Mouse (Mus musculus) heart, postnatal 36 days (tissue): ENCODE data around the gene Flvcr1. TPM values are rescaled to one million over a fixed set of nuclear protein-coding genes. Genes with fewer than 3 reads are reported as not detected.

Source experiments
- DNase-seq, 2 experiments: peaks; one replicate each; pipeline ENCODE4 v3.0.0; 2021 to 2022
- intact Hi-C: fragments of 180-260 bp; cut with DNase I; formaldehyde crosslinking; loops from one replicate; pipeline ENCODE4 v1.15.1; 2025
- total RNA-seq, 2 experiments: library from RNA; stranded (reverse); gene quantifications; 2 replicates each; pipeline ENCODE4 v1.2.3; 2021

Gene Flvcr1
- total RNA-seq, 2 experiments from 2014 or later, result 5.0 to 5.4 TPM

DNA sequence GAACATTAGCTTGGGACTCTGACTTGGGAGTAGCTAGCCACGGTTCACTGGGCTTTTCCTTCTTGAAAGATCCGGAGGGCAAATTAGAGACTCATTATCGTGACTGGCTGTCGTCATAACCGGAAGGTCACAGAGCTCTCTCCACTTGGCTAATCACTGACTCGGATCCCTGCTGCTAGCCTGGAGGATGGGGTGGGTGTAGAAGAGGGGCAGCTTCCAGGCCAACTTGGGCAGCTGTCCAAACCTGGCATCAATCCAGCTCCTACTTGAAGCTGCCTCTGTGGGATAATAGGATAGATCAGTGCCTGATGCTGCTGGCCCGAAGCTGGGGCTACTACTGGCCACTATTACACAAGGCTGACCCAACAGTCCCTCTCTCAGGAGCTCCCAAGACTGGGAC, 30.4 kb downstream of the Flvcr1 start:
- intact Hi-C loops, result no loop called here
- peak; percentile 40 to 62 for DNase-seq

GRCm38 (mm10) chr1:190989437-190990082, 36.4 kb downstream of the Flvcr1 start:
- intact Hi-C loops, result loop anchor here (5.0 kb wide), 1 partner anchor 47 kb away; no protein-coding TSS in a partner anchor
- no peak for DNase-seq

DNA sequence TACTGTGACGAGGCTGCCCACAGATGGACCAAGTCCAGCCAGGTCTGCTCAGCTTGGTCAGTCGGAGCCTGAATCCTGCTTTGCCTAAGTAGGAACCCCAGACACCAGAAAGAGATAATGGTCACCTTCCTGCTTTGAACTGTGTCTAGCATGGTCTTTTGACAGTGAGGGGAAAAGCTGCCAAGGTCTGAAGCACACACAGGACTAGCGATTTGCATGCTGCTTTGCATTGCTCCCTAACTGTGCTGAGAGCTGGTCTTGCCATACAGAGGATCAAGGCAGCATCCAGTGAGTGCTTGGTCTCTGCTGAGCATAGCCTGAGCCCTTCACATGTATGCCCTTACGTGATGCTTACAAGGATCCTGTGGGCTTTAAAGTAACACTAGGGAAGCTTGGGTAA, 44.5 kb downstream of the Flvcr1 start:
- DNase-seq, result no peak
- intact Hi-C loops, result no loop called here

GRCm38 (mm10) chr1:190980470-190980869, 45.5 kb downstream of the Flvcr1 start:
- DNase-seq, result no peak
- intact Hi-C loops, result no loop called here

DNA sequence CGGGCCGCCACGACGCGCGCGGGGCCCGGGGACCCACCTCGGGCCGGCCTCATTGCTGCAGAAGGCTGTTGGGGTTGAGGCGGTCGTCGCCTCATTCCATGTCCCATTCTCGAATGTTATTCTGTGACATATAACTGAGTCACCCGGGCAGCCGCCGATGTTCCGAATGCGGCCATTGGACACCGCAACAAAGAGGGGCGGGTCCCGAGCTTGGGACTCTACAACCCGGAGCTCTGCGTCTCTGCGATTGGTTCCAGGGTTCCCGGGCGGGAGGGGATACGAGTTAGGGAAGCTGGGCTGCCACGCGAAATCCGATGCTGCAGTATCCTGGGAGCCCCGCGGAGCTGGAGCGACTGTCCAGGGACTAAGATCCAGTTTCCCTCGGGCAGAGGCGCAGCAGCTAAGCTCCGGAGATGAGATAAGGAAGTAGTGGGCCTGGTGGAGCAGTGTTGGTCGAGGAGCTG, 46.8 kb downstream of the Flvcr1 start, which contains the start of gene Vash2:
Vash2 (minus strand) TSS at position 197 of the 464 bp plus-strand sequence.
- intact Hi-C loops, result no loop called here
- peak; percentile 73 to 76 for DNase-seq

DNA sequence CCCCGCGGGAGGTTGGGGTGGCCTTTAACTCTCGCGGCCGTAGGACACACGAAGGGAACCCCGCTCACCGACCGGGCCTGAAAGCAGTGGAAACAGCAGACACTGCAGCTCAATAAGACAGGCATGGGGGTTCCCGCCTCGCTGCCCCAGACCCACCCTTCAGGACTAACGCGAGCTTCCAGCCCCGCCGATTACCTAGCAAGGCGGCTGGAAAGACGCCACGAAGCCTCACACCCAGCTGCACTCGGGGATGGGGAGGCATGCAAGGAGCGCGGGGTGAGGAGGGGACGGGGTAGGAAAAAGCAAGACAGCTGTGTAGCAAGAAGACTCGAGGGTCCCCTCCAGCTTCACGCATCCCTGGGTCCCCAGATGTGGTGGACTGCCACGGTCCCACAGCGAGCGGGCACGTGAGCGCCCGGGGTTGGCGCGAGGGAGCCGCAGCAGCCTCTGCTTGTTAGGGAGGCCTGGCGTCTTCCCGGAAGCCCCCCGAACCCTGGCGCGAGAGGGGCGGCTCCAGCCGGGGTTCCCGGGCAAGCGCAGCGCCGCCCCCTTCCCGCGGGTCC, 47.4 kb downstream of the Flvcr1 start:
- intact Hi-C loops, result no loop called here
- DNase-seq, result peak; percentile 21 to 31

GRCm38 (mm10) chr1:190978001-190978400, 48.0 kb downstream of the Flvcr1 start:
- intact Hi-C loops, result no loop called here

DNA sequence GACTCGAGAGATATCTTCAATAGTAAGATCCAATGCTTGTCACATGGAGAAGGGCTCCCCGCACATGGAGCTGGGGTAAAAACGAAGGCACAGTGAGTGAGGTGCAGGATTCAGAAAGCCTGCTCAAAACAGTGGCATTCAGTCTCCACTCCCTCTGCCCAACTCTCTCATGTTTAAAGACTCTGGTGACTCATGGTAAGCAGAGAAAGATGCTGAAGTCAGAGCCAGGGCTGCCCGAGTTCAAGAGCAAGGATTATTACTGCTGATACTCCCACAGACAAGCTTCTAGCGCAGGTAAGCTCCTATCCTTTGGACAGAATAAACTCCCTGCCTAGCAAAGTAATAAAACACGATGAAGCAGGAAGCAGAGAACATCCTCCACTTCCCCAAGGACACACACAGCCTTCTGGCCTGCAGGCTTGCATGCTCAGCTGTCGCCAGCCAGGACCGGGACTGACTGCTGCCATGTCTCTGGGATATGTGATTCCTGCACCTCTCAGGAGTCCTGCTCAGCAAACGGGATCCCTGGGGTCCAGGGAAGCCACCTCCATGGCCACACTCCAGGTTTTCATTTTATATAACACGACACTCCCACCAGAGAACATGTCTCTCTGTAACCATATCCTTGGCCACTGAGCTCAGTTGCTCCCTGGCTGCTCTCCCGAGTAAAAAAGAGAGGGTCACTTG, 48.9 kb downstream of the Flvcr1 start:
- DNase-seq, result no peak
- intact Hi-C loops, result no loop called here

More at GRCm38 (mm10) chr1:190978001-190978400, 48.0 kb downstream of the Flvcr1 start:
- DNase-seq, result no peak

GRCm38 (mm10) chr1:190974833-190975232, 51.1 kb downstream of the Flvcr1 start:
- intact Hi-C loops, result no loop called here
- no peak for DNase-seq

GRCm38 (mm10) chr1:190974191-190974590, 51.8 kb downstream of the Flvcr1 start:
- intact Hi-C loops, result no loop called here
- DNase-seq, result no peak

DNA sequence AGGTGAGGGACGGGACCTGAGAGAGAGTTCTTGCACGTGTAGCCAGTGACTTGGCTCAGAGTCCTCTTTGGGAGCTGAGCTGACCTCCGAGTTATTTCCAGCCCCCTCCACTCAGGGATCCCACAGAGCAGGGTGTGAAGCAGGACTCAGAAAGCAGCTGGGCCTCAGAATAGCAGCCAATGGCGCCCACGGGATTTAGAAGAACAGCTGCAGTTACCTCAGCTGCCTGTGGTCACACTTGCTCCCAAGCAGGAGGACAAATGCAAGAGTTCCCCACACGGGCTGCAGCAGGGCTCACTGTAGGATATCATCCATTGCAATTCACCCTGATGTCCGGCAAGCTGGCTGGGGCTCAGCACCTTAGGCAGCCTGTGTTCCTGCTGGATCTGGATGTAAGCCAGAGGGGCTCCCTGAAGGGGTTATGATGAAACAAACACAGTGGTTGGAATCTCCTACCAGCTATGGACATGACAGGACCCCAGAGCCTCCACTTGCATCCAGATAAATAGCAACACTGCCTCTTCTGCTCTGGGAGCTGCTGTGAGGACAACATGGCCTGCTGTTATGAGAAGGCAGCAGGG, 53.3 kb downstream of the Flvcr1 start:
- intact Hi-C loops, result no loop called here

GRCm38 (mm10) chr1:190971708-190972610, 54.0 kb downstream of the Flvcr1 start:
- intact Hi-C loops, result no loop called here
- DNase-seq, result peak in 1 of 2 experiments; percentile 25

More for the DNA sequence above, 53.3 kb downstream of the Flvcr1 start:
- DNase-seq, result peak; percentile 35 to 36

DNA sequence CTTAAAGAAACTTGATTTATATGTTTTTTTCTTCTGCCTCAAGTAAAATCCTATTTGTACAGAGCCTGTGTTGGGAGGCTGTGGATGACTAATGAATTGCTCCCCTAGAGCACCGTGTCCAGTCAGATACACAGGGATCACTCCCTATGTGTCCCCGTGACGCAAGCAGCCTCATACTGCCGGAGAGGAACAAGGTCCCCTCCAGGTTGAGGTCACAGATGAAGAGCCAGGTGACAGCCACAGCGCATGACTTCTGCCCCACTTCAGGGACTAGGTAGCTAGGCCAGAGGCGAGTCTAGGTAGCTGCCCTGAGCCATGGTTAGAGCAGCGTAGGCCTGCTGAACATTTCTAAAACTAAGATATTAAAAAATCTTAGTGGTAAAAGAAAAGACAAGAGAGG, 57.9 kb downstream of the Flvcr1 start:
- no peak for DNase-seq
- intact Hi-C loops, result no loop called here

- intact Hi-C loops, result no loop called here
- no peak for DNase-seq
Measured at GRCm38 (mm10) chr1:190964992-190965780, 60.8 kb downstream of the Flvcr1 start.

DNA sequence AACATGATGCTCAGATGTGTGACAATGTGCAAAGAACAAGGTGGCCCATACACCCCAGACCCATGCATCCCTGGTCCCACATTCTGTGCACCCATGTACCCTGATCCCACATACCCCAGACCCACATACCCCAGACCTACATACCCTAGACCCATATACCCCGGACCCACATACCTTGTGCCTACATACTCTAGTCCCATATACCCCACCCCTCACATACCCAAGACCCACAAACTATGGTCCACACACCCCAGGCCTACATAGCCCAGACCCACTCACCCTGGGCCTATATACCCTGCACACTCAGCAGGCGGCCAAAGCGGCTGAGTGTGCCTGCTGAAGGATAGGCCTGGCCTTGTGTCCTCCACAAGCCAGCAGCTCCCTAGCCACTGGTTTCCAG, 63.2 kb downstream of the Flvcr1 start:
- intact Hi-C loops, result no loop called here

GRCm38 (mm10) chr1:190958821-190959220, 67.1 kb downstream of the Flvcr1 start:
- DNase-seq, result no peak
- intact Hi-C loops, result no loop called here

More for the DNA sequence above, 63.2 kb downstream of the Flvcr1 start:
- DNase-seq, result no peak
